Mouse (Mus musculus): ENCODE results near the gene Pms1. TPM values are rescaled to one million over a fixed set of nuclear protein-coding genes. Genes with fewer than 3 reads are reported as not detected.
A peak's percentile ranks its signal among the peaks of the same experiment; 100 is the strongest.
"Not testable (repeated sequence)": the region's sequence is repeated elsewhere in the genome, so short reads cannot be mapped to it uniquely, and the experiment has no call there.

Pms1 gene
- polyA plus RNA-seq, 1 experiment, result 3.2 TPM

DNA sequence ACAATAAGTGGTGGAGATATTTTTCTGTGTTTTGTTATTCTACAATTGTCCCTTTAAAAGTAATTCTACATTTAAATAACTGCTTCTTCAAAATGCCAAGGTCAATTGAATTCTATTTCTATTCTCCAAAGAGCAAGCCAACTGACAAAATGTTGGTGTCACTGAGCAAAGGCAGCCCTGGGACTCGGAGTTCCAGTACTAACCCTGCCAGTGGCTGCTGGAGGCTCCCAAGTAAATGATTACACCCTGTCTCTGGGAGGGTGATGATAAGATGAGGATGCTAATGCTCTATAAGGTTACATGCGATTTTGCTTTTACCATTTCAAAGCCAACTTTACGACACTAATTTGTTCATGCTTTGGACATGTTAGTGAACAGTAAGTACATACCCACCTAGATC, 26.9 kb downstream of the Pms1 start:
- H3K4me1 ChIP-seq (ENCODE audit: control insufficient read depth, insufficient read depth, insufficient read length), result no peaks in the 10 kb centered on the region
- no peak overlapping the region for H3K27ac ChIP-seq (ENCODE audit: insufficient read depth, low read length)
- H3K27me3 ChIP-seq (ENCODE audit: control insufficient read depth, insufficient read depth, low read length), result no peaks in the 10 kb centered on the region
- H3K4me3 ChIP-seq (ENCODE audit: extremely low read depth, insufficient read depth, insufficient read length), result no peak overlapping the region
- no peak for DNase-seq (ENCODE audit: low read depth in 1 of 2, low spot score in 2 of 2)
- H3K36me3 ChIP-seq (ENCODE audit: control insufficient read depth, insufficient read depth, low read length), result no peaks in the 10 kb centered on the region
- WGBS, result 91% methylated on average over 3 of the region's 3 CpGs
- TF ChIP-seq POLR2A (IDR thresholded peaks at IDR 0.05; ENCODE audit: low read depth, low read length), result no peak

DNA sequence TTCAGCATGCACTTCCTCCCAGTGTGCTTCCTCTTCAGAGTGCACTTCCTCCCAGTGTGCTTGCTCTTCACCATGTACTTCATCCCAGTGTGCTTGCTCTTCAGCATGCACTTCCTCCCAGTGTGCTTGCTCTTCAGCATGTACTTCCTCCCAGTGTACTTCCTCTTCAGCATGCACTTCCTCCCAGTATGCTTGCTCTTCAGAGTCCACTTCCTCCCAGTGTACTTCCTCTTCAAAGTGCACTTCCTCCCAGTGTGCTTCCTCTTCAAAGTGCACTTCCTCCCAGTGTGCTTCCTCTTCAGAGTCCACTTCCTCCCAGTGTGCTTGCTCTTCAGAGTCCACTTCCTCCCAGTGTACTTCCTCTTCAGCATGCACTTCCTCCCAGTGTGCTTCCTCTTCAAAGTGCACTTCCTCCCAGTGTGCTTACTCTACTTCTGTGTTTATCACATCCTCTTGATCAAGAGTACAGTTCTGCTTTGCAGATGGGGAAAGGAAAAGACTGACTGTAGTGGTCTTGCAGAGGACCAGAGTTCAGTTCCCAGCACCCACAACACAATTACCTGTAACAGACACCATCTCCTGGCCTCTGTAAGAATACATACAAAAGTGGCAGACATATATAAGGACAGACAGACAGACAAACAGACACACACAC, 31.7 kb downstream of the Pms1 start:
- H3K4me3 ChIP-seq (ENCODE audit: extremely low read depth, insufficient read depth, insufficient read length); H3K36me3 ChIP-seq (ENCODE audit: control insufficient read depth, insufficient read depth, low read length); H3K27me3 ChIP-seq (ENCODE audit: control insufficient read depth, insufficient read depth, low read length); H3K4me1 ChIP-seq (ENCODE audit: control insufficient read depth, insufficient read depth, insufficient read length): not testable (repeated sequence)
- H3K27ac ChIP-seq (ENCODE audit: insufficient read depth, low read length), result peak overlapping the region; percentile 34; the same call in 1 of the 2 replicates
- peak in 1 of 2 experiments; percentile 11 for DNase-seq (ENCODE audit: low read depth in 1 of 2, low spot score in 2 of 2)

- no peak for DNase-seq (ENCODE audit: low read depth in 1 of 2, low spot score in 2 of 2)
- Histone ChIP-seq H3K4me3 (ENCODE audit: extremely low read depth, insufficient read depth, insufficient read length) (no peak overlapping the region), H3K27me3 (ENCODE audit: control insufficient read depth, insufficient read depth, low read length) (no peaks in the 10 kb centered on the region), H3K4me1 (ENCODE audit: control insufficient read depth, insufficient read depth, insufficient read length) (no peaks in the 10 kb centered on the region), H3K36me3 (ENCODE audit: control insufficient read depth, insufficient read depth, low read length) (peaks cover 1% of the 10 kb centered on the region; the same call in 1 of the 2 replicates), H3K27ac (ENCODE audit: insufficient read depth, low read length) (no peak overlapping the region)
- WGBS, result 77% methylated on average over 1 of the region's 1 CpGs
- TF ChIP-seq POLR2A (IDR thresholded peaks at IDR 0.05; ENCODE audit: low read depth, low read length) (no peak), CTCF (IDR thresholded peaks at IDR 0.05; ENCODE audit: extremely low read depth, insufficient read depth, insufficient read length, insufficient replicate concordance) (no peak)
These were observed 70.8 kb downstream of the Pms1 start for GRCm38 (mm10) chr1:53226063-53226462.

DNA sequence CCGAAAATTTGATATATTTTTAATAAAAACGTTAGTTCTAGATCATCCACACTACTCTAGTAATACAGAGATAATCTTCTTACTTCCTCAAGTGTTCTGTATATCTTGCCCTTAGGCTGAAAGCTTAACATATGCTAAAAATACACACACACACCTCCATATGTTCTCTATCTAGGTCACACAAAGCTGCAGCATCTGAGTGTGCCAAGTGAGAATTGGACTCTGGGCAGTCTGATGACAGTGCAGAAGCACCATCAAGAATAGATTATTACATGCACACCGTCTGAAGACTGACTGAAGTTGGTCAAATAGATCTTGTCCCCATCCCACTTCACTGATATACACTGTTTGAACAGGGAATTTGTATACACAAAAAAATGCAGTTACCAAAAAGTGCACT, 71.2 kb downstream of the Pms1 start:
- Histone ChIP-seq H3K36me3 (ENCODE audit: control insufficient read depth, insufficient read depth, low read length) (peaks cover 1% of the 10 kb centered on the region; the same call in 1 of the 2 replicates), H3K4me3 (ENCODE audit: extremely low read depth, insufficient read depth, insufficient read length) (no peak overlapping the region), H3K4me1 (ENCODE audit: control insufficient read depth, insufficient read depth, insufficient read length) (no peaks in the 10 kb centered on the region), H3K27ac (ENCODE audit: insufficient read depth, low read length) (no peak overlapping the region), H3K27me3 (ENCODE audit: control insufficient read depth, insufficient read depth, low read length) (no peaks in the 10 kb centered on the region)
- DNase-seq (ENCODE audit: low read depth in 1 of 2, low spot score in 2 of 2), result no peak
- TF ChIP-seq CTCF (IDR thresholded peaks at IDR 0.05; ENCODE audit: extremely low read depth, insufficient read depth, insufficient read length, insufficient replicate concordance), result no peak
- TF ChIP-seq POLR2A (IDR thresholded peaks at IDR 0.05; ENCODE audit: low read depth, low read length), result no peak
- 86% methylated on average over 3 of the region's 3 CpGs for WGBS

DNA sequence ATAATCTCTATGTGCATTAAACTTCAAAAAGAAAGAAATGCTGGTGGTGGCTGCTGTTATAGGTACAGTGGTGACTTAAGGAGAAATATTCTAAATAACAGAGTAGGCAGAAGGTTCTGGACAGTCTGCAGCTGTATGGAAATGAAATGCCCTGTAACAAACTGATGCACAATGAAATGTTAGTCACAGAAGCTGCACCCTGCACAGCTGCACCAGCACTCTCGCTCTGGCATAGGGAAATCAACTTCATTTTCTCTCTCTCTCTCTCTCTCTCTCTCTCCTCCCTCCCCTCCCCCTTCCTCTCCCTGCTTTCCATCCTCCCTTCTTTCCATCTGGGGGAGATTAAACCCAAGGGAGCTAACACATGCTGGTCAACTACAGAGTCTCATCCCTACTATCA, 72.0 kb downstream of the Pms1 start:
- DNase-seq (ENCODE audit: low read depth in 1 of 2, low spot score in 2 of 2), result no peak
- TF ChIP-seq CTCF (IDR thresholded peaks at IDR 0.05; ENCODE audit: extremely low read depth, insufficient read depth, insufficient read length, insufficient replicate concordance), result no peak
- no peak for TF ChIP-seq POLR2A (IDR thresholded peaks at IDR 0.05; ENCODE audit: low read depth, low read length)
- no peak overlapping the region for H3K4me3 ChIP-seq (ENCODE audit: extremely low read depth, insufficient read depth, insufficient read length)
- H3K4me1 ChIP-seq (ENCODE audit: control insufficient read depth, insufficient read depth, insufficient read length), result no peaks in the 10 kb centered on the region
- 84% methylated on average over 1 of the region's 1 CpGs for WGBS
- H3K27ac ChIP-seq (ENCODE audit: insufficient read depth, low read length), result no peak overlapping the region
- H3K27me3 ChIP-seq (ENCODE audit: control insufficient read depth, insufficient read depth, low read length), result no peaks in the 10 kb centered on the region
- H3K36me3 ChIP-seq (ENCODE audit: control insufficient read depth, insufficient read depth, low read length), result no peaks in the 10 kb centered on the region; the same call in 1 of the 2 replicates

GRCm38 (mm10) chr1:53210136-53210535, 86.7 kb downstream of the Pms1 start:
- Histone ChIP-seq H3K4me1 (ENCODE audit: control insufficient read depth, insufficient read depth, insufficient read length) (no peaks in the 10 kb centered on the region), H3K4me3 (ENCODE audit: extremely low read depth, insufficient read depth, insufficient read length) (no peak overlapping the region), H3K27ac (ENCODE audit: insufficient read depth, low read length) (no peak overlapping the region), H3K27me3 (ENCODE audit: control insufficient read depth, insufficient read depth, low read length) (no peaks in the 10 kb centered on the region), H3K36me3 (ENCODE audit: control insufficient read depth, insufficient read depth, low read length) (peaks cover 5% of the 10 kb centered on the region; the same call in 1 of the 2 replicates)
- no peak for DNase-seq (ENCODE audit: low read depth in 1 of 2, low spot score in 2 of 2)
- TF ChIP-seq CTCF (IDR thresholded peaks at IDR 0.05; ENCODE audit: extremely low read depth, insufficient read depth, insufficient read length, insufficient replicate concordance), result no peak
- TF ChIP-seq POLR2A (IDR thresholded peaks at IDR 0.05; ENCODE audit: low read depth, low read length), result no peak

DNA sequence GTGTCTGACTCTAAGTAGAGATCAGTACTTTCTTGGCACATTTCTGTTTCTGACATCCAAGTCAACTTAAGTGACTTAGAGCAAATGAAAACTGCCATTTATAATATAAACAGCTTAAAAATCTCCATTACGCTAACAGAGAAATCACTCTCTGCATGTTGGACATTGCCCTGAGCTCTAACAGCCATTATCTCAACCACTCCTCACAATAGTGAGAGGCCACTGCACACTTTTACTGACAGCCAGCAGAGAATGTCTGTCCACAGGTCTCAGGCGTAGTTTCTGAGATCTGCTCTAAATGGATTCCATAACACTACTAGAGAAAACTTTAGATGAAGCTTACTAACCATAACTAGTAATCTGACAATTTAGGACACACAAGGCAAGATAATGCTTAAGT, 92.9 kb downstream of the Pms1 start:
- H3K27ac ChIP-seq (ENCODE audit: insufficient read depth, low read length), result no peak overlapping the region
- WGBS, result 93% methylated on average over 2 of the region's 2 CpGs
- no peaks in the 10 kb centered on the region for H3K27me3 ChIP-seq (ENCODE audit: control insufficient read depth, insufficient read depth, low read length)
- no peak for DNase-seq (ENCODE audit: low read depth in 1 of 2, low spot score in 2 of 2)
- peaks cover 7% of the 10 kb centered on the region for H3K36me3 ChIP-seq (ENCODE audit: control insufficient read depth, insufficient read depth, low read length)
- TF ChIP-seq POLR2A (IDR thresholded peaks at IDR 0.05; ENCODE audit: low read depth, low read length) (no peak), CTCF (IDR thresholded peaks at IDR 0.05; ENCODE audit: extremely low read depth, insufficient read depth, insufficient read length, insufficient replicate concordance) (no peak)
- H3K4me1 ChIP-seq (ENCODE audit: control insufficient read depth, insufficient read depth, insufficient read length), result no peaks in the 10 kb centered on the region
- H3K4me3 ChIP-seq (ENCODE audit: extremely low read depth, insufficient read depth, insufficient read length), result no peak overlapping the region

All from spleen, adult 2 months (tissue).